Mouse (Mus musculus) CH12.LX (cell line): ENCODE measurements around the gene Phlda1. TPM values are rescaled to one million over a fixed set of nuclear protein-coding genes. Genes with fewer than 3 reads are reported as not detected.

Source experiments
- DNase-seq: peaks from one replicate; pipeline ENCODE4 v3.0.0-alpha.2; 2013; ENCODE audit errors: extremely low read depth
- H3K27ac ChIP-seq: 2 replicates; pipeline ENCODE4 v1.5.1; 2012; ENCODE audit warnings: low read depth, mild to moderate bottlenecking, control low read depth, moderate library complexity; ENCODE audit not compliant: insufficient read depth
- H3K27me3 ChIP-seq: replicated peaks from 2 replicates; pipeline ENCODE3; 2012; ENCODE audit warnings: inconsistent platforms
- H3K36me3 ChIP-seq, 2 experiments: replicated peaks in 1 of 2; 2 replicates each; pipeline versions ENCODE3 to v1.6.1; 2012; ENCODE audit warnings: inconsistent platforms in 1 of 2, low read length in 1 of 2, mild to moderate bottlenecking in 1 of 2, mixed read lengths in 1 of 2, moderate library complexity in 1 of 2; ENCODE audit not compliant: control insufficient read depth in 1 of 2, insufficient read depth in 1 of 2
- H3K4me1 ChIP-seq, 2 experiments: 2 replicates each; pipeline ENCODE4 v1.6.1; 2012; ENCODE audit warnings: inconsistent platforms in 1 of 2, moderate library complexity in 1 of 2; ENCODE audit not compliant: insufficient read depth in 2 of 2, control insufficient read depth in 1 of 2
- H3K4me2 ChIP-seq: 2 replicates; pipeline ENCODE4 v1.6.1; 2012; ENCODE audit warnings: low read depth, mild to moderate bottlenecking, control low read depth; ENCODE audit not compliant: poor library complexity, insufficient read depth, severe bottlenecking
- H3K4me3 ChIP-seq, 3 experiments: fragments of 150-350 bp in 1 of 3; sonication (generic) in 1 of 3; replicated peaks in 1 of 3; 2 replicates each; pipeline versions ENCODE3 to v1.5.1; 2011 to 2012; ENCODE audit warnings: low read depth in 2 of 3, low read length in 2 of 3, mild to moderate bottlenecking in 2 of 3, moderate library complexity in 2 of 3, control low read depth in 1 of 3, improper control_type of control experiment in 1 of 3, inconsistent platforms in 1 of 3, mixed read lengths in 1 of 3; ENCODE audit not compliant: poor library complexity in 1 of 3
- H3K79me2 ChIP-seq: replicated peaks from 2 replicates; pipeline ENCODE4 v1.6.1; 2012; ENCODE audit warnings: mild to moderate bottlenecking, moderate library complexity; ENCODE audit not compliant: control insufficient read depth, poor library complexity, insufficient read depth, severe bottlenecking; ENCODE audit errors: extremely low read depth
- H3K9ac ChIP-seq: 2 replicates; pipeline ENCODE4 v1.6.1; 2012; ENCODE audit warnings: low read depth, mild to moderate bottlenecking, control low read depth, moderate library complexity; ENCODE audit not compliant: insufficient read depth
- H3K9me3 ChIP-seq: replicated peaks from 2 replicates; pipeline ENCODE3; 2012; ENCODE audit warnings: low read length, inconsistent platforms, mixed read lengths
- BHLHE40 ChIP-seq: IDR thresholded peaks from 2 replicates; pipeline ENCODE4 v1.6.1; 2011; ENCODE audit warnings: mild to moderate bottlenecking, low read depth, low read length, improper control_type of control experiment
- CHD1 ChIP-seq: IDR thresholded peaks from 2 replicates; pipeline ENCODE4 v1.6.1; 2012; ENCODE audit warnings: low read depth, low read length, improper control_type of control experiment, inconsistent platforms
- CHD2 ChIP-seq: IDR thresholded peaks from 2 replicates; pipeline ENCODE4 v1.6.1; 2011; ENCODE audit warnings: low read length, improper control_type of control experiment
- ELF1 ChIP-seq: IDR thresholded peaks from 2 replicates; pipeline ENCODE4 v1.6.1; 2014; ENCODE audit warnings: low read depth, mild to moderate bottlenecking, inconsistent platforms, low read length, improper control_type of control experiment
- EP300 ChIP-seq: IDR thresholded peaks from 2 replicates; pipeline ENCODE4 v1.6.1; 2011; ENCODE audit warnings: low read length, improper control_type of control experiment
- ETS1 ChIP-seq: conservative IDR thresholded peaks from 2 replicates; pipeline ENCODE4 v1.6.1; 2012; ENCODE audit warnings: low read depth, mild to moderate bottlenecking, inconsistent platforms, low read length, improper control_type of control experiment, moderate library complexity
- JUN ChIP-seq: IDR thresholded peaks from 2 replicates; pipeline ENCODE4 v1.6.1; 2011; ENCODE audit warnings: low read depth, mild to moderate bottlenecking, low read length, improper control_type of control experiment, moderate library complexity; ENCODE audit not compliant: insufficient read depth
- KAT2A ChIP-seq: IDR thresholded peaks from 2 replicates; pipeline ENCODE4 v1.6.1; 2012; ENCODE audit warnings: low read length, improper control_type of control experiment, inconsistent platforms; ENCODE audit not compliant: insufficient replicate concordance
- MAFK ChIP-seq: IDR thresholded peaks from 2 replicates; pipeline ENCODE4 v1.6.1; 2011; ENCODE audit warnings: low read length, improper control_type of control experiment; ENCODE audit not compliant: insufficient replicate concordance
- MAX ChIP-seq: IDR thresholded peaks from 2 replicates; pipeline ENCODE4 v1.6.1; 2011; ENCODE audit warnings: low read length, improper control_type of control experiment
- MAZ ChIP-seq: IDR thresholded peaks from 2 replicates; pipeline ENCODE4 v1.6.1; 2012; ENCODE audit warnings: low read depth, mild to moderate bottlenecking, inconsistent platforms, low read length, improper control_type of control experiment, moderate library complexity
- MYC ChIP-seq: IDR thresholded peaks from 2 replicates; pipeline ENCODE4 v1.6.1; 2011; ENCODE audit warnings: low read depth, mild to moderate bottlenecking, improper control_type of control experiment, low read length
- NELFE ChIP-seq: IDR thresholded peaks from 2 replicates; pipeline ENCODE4 v1.6.1; 2011; ENCODE audit warnings: low read depth, low read length, improper control_type of control experiment
- PAX5 ChIP-seq: IDR thresholded peaks from 2 replicates; pipeline ENCODE4 v1.6.1; 2012; ENCODE audit warnings: low read length, inconsistent platforms, mixed read lengths
- POLR2A ChIP-seq: IDR thresholded peaks from 2 replicates; pipeline ENCODE4 v1.6.1; 2011; ENCODE audit warnings: low read depth, mild to moderate bottlenecking, improper control_type of control experiment, low read length
- POLR2AphosphoS2 ChIP-seq: IDR thresholded peaks from 2 replicates; pipeline ENCODE4 v1.6.1; 2011; ENCODE audit warnings: low read depth, low read length, improper control_type of control experiment
- RAD21 ChIP-seq: IDR thresholded peaks from 2 replicates; pipeline ENCODE4 v1.6.1; 2011; ENCODE audit warnings: low read depth, mild to moderate bottlenecking, low read length, improper control_type of control experiment, moderate library complexity
- RCOR1 ChIP-seq: conservative IDR thresholded peaks from 2 replicates; pipeline ENCODE4 v1.6.1; 2012; ENCODE audit warnings: low read depth, mild to moderate bottlenecking, inconsistent platforms, low read length, improper control_type of control experiment
- SIN3A ChIP-seq: IDR thresholded peaks from 2 replicates; pipeline ENCODE4 v1.6.1; 2012; ENCODE audit warnings: low read length, improper control_type of control experiment, inconsistent platforms
- SMC3 ChIP-seq: IDR thresholded peaks from 2 replicates; pipeline ENCODE4 v1.6.1; 2011; ENCODE audit warnings: low read depth, low read length, improper control_type of control experiment
- TCF12 ChIP-seq: IDR thresholded peaks from 2 replicates; pipeline ENCODE4 v1.6.1; 2014; ENCODE audit warnings: low read depth, mild to moderate bottlenecking, inconsistent platforms, low read length, improper control_type of control experiment
- USF1 ChIP-seq: IDR thresholded peaks from 2 replicates; pipeline ENCODE4 v1.6.1; 2014; ENCODE audit warnings: low read depth, mild to moderate bottlenecking, inconsistent platforms, low read length, improper control_type of control experiment
- USF2 ChIP-seq: conservative IDR thresholded peaks from 2 replicates; pipeline ENCODE4 v1.6.1; 2011; ENCODE audit warnings: low read depth, low read length, improper control_type of control experiment
- ZC3H11A ChIP-seq: IDR thresholded peaks from 2 replicates; pipeline ENCODE4 v1.6.1; 2012; ENCODE audit warnings: low read depth, mild to moderate bottlenecking, inconsistent platforms, low read length, improper control_type of control experiment
- ZMIZ1 ChIP-seq: IDR thresholded peaks from 2 replicates; pipeline ENCODE4 v1.6.1; 2012; ENCODE audit warnings: low read depth, mild to moderate bottlenecking, inconsistent platforms, low read length, improper control_type of control experiment
- ZNF384 ChIP-seq: IDR thresholded peaks from 2 replicates; pipeline ENCODE4 v1.6.1; 2012; ENCODE audit warnings: low read depth, low read length, improper control_type of control experiment, inconsistent platforms
- dilution Hi-C: fragments of 300-500 bp; cut with MboI; formaldehyde crosslinking; loops from 2 replicates; pipeline ENCODE4 v1.14.3; 2020; ENCODE audit warnings: low sequenced_read_pairs; ENCODE audit not compliant: extremely low pct_unique_long_range_greater_than_20kb, extremely low pct_ligation_motif_present
- in situ Hi-C: fragments of 300-500 bp; cut with MboI; formaldehyde crosslinking; loops from 3 replicates; pipeline ENCODE4 v1.14.3; 2019; ENCODE audit warnings: low sequenced_read_pairs, low pct_ligation_motif_present, low pct_unique_long_range_greater_than_20kb, mixed read lengths
- polyA plus RNA-seq: library from polyadenylated mRNA; unstranded; fragments of >175 nt; gene quantifications from 2 replicates; pipeline ENCODE4 v1.2.1, GENCODE M21; 2012; ENCODE audit warnings: low read depth; ENCODE audit not compliant: insufficient read length
- total RNA-seq, 2 experiments: library from RNA; depleted of rRNA; stranded (reverse); fragments of 300-350 nt in 1 of 2; fragments of >200 nt in 1 of 2; gene quantifications; 2 replicates each; pipeline ENCODE4 v1.2.3; 2012 to 2014

Phlda1 gene
- total and polyA plus RNA-seq, 3 experiments, result 1.9 to 11.6 (median 2.1) TPM

GRCm38 (mm10) chr10:111527613-111528012 lies 21.5 kb downstream of the Phlda1 start:
- no peaks in the 10 kb centered on the region for H3K27me3 ChIP-seq
- H3K79me2 ChIP-seq, result no peaks in the 10 kb centered on the region
- no peak overlapping the region for H3K4me3 ChIP-seq
- DNase-seq, result no peak
- no peak overlapping the region for H3K4me2 ChIP-seq
- no peaks in the 10 kb centered on the region for H3K9me3 ChIP-seq
- no peak overlapping the region for H3K27ac ChIP-seq
- H3K9ac ChIP-seq, result no peak overlapping the region
- TF ChIP-seq MAZ, result no peak
- TF ChIP-seq SIN3A, result no peak
- TF ChIP-seq ZNF384, result no peak
- no peak for TF ChIP-seq ZMIZ1
- no peak for TF ChIP-seq EP300
- in situ Hi-C loops, result no loop called here
- dilution Hi-C loops, result no loop called here
- peaks cover 2 to 10% of the 10 kb centered on the region in 2 experiments; a peak in 3 of 4 replicates for H3K4me1 ChIP-seq
- no peaks in the 10 kb centered on the region for H3K36me3 ChIP-seq

GRCm38 (mm10) chr10:111528283-111528682 lies 22.2 kb downstream of the Phlda1 start:
- in situ Hi-C loops, result no loop called here
- dilution Hi-C loops, result no loop called here

GRCm38 (mm10) chr10:111530398-111530797 lies 24.3 kb downstream of the Phlda1 start:
- no peak overlapping the region for H3K4me3 ChIP-seq
- no peaks in the 10 kb centered on the region for H3K27me3 ChIP-seq
- H3K9ac ChIP-seq, result no peak overlapping the region
- H3K79me2 ChIP-seq, result no peaks in the 10 kb centered on the region
- peaks cover 2 to 10% of the 10 kb centered on the region in 2 experiments; a peak in 3 of 4 replicates for H3K4me1 ChIP-seq
- H3K9me3 ChIP-seq, result no peaks in the 10 kb centered on the region
- no peak overlapping the region for H3K27ac ChIP-seq
- DNase-seq, result no peak
- H3K36me3 ChIP-seq, result no peaks in the 10 kb centered on the region
- in situ Hi-C loops (no loop called here), dilution Hi-C loops (no loop called here)
- H3K4me2 ChIP-seq, result no peak overlapping the region
- no peak for TF ChIP-seq USF2
- no peak for TF ChIP-seq KAT2A
- no peak for TF ChIP-seq CHD2
- no peak for TF ChIP-seq ETS1
- TF ChIP-seq POLR2AphosphoS2, result no peak
- TF ChIP-seq MAFK, result no peak
- no peak for TF ChIP-seq ZNF384
- TF ChIP-seq MAX, result no peak
- no peak for TF ChIP-seq RCOR1
- no peak for TF ChIP-seq MYC
- TF ChIP-seq POLR2A, result no peak
- TF ChIP-seq BHLHE40, result no peak
- no peak for TF ChIP-seq SIN3A

More at GRCm38 (mm10) chr10:111528283-111528682, 22.2 kb downstream of the Phlda1 start:
- no peak overlapping the region for H3K4me3 ChIP-seq
- no peak overlapping the region for H3K27ac ChIP-seq
- DNase-seq, result no peak
- H3K9me3 ChIP-seq, result no peaks in the 10 kb centered on the region
- no peak overlapping the region for H3K9ac ChIP-seq
- no peaks in the 10 kb centered on the region for H3K27me3 ChIP-seq
- peaks cover 2 to 10% of the 10 kb centered on the region in 2 experiments; a peak in 3 of 4 replicates for H3K4me1 ChIP-seq
- H3K79me2 ChIP-seq, result no peaks in the 10 kb centered on the region
- TF ChIP-seq SIN3A (no peak), RAD21 (no peak), JUN (no peak), SMC3 (no peak), PAX5 (no peak), NELFE (no peak), TCF12 (no peak), ELF1 (no peak), ZC3H11A (no peak), MAX (no peak), USF1 (no peak), POLR2AphosphoS2 (no peak), USF2 (no peak), BHLHE40 (no peak), CHD1 (no peak)
- no peaks in the 10 kb centered on the region for H3K36me3 ChIP-seq
- H3K4me2 ChIP-seq, result no peak overlapping the region
